Mouse (Mus musculus) lung, embryonic 14.5 days (tissue): ENCODE measurements around the gene Fbxw8. TPM values are rescaled to one million over a fixed set of nuclear protein-coding genes. Genes with fewer than 3 reads are reported as not detected.
A peak's percentile ranks its signal among the peaks of the same experiment; 100 is the strongest.

ENCODE experiments used
- ATAC-seq: fragments of 200-750 bp; cut with Nextera tagmentation; 2 replicates; pipeline ENCODE4 v1.8.0; 2017; ENCODE audit warnings: mild to moderate bottlenecking, moderate TSS enrichment, moderate library complexity; ENCODE audit not compliant: insufficient read depth
- DNase-seq: peaks from one replicate; pipeline ENCODE4 v3.0.0-alpha.2; 2015
- H3K27ac ChIP-seq: fragments of 300-500 bp; sonication (generic); 2 replicates; pipeline ENCODE4 v1.5.1; 2014; ENCODE audit warnings: low read depth, mild to moderate bottlenecking, moderate library complexity
- H3K27me3 ChIP-seq: fragments of 300-500 bp; sonication (generic); 2 replicates; pipeline ENCODE4 v1.6.1; 2014; ENCODE audit warnings: low read length, control low read depth; ENCODE audit not compliant: insufficient read depth
- H3K36me3 ChIP-seq: fragments of 300-500 bp; sonication (generic); 2 replicates; pipeline ENCODE4 v1.6.1; 2014; ENCODE audit warnings: control low read depth; ENCODE audit not compliant: insufficient read depth
- H3K4me1 ChIP-seq: fragments of 300-500 bp; sonication (generic); 2 replicates; pipeline ENCODE4 v1.6.1; 2014; ENCODE audit warnings: antibody characterized with exemption, control low read depth; ENCODE audit not compliant: insufficient read depth
- H3K4me2 ChIP-seq: fragments of 300-500 bp; sonication (generic); 2 replicates; pipeline ENCODE4 v1.6.1; 2014; ENCODE audit warnings: mild to moderate bottlenecking
- H3K4me3 ChIP-seq: fragments of 300-500 bp; sonication (generic); 2 replicates; pipeline ENCODE4 v1.5.1; 2014; ENCODE audit warnings: low read depth, low read length
- H3K9ac ChIP-seq: fragments of 300-500 bp; sonication (generic); 2 replicates; pipeline ENCODE4 v1.6.1; 2014
- H3K9me3 ChIP-seq: fragments of 300-500 bp; sonication (generic); 2 replicates; pipeline ENCODE4 v1.6.1; 2016; ENCODE audit warnings: low read depth, low read length, control low read depth
- CTCF ChIP-seq: IDR thresholded peaks from 2 replicates; pipeline ENCODE4 v1.5.1; 2016; ENCODE audit warnings: antibody characterized with exemption, low read depth
- WGBS: fragments of 180-500 bp; shearing (Covaris S2); extraction: QIAGEN DNeasy Blood & Tissue Kit; methylation state at CpG from one replicate; pipeline ENCODE4 v1.1.7; 2014; 5-methylcytosine and 5-hydroxymethylcytosine counted together
- polyA plus RNA-seq: library from polyadenylated mRNA; unstranded; fragments of >200 nt; fragmentation: Nextera tagmentation; extraction: Ambion mirVana; gene quantifications from 2 replicates; pipeline ENCODE4 v1.2.1, GENCODE M21; 2014

Fbxw8 gene
- polyA plus RNA-seq, 1 experiment from 2014 or later = 31.3 TPM

- Histone ChIP-seq H3K4me2 (no peak overlapping the region), H3K9me3 (no peaks in the 10 kb centered on the region), H3K4me3 (no peak overlapping the region), H3K4me1 (no peaks in the 10 kb centered on the region), H3K27ac (no peak overlapping the region), H3K9ac (no peak overlapping the region), H3K36me3 (no peaks in the 10 kb centered on the region), H3K27me3 (no peaks in the 10 kb centered on the region)
- ATAC-seq (no peak), DNase-seq (no peak)
- 81% methylated on average over 6 of the region's 6 CpGs for WGBS
- no peak for TF ChIP-seq CTCF
Observed at GRCm38 (mm10) chr5:118044907-118045306, 110.4 kb downstream of the Fbxw8 start.

DNA sequence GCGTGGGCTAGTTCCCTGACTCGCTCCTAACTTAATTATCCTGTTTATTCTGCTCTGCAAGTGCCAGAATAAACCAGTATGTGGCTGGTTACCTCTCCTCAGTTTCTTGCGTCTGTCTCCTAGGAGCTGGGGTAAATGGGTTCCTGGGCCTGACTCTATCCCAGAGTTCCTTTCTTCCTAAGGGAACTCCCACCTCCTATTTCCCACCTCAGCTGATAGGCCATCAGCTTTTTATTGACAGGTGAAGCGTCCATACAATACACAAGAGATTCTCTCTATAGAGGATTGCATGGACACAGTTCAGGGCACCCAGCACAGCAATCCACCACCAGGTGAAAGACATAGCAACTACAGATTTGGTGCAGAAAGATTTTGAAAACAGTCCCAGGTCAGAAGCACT lies 111.5 kb downstream of the Fbxw8 start:
- no peak overlapping the region for H3K4me2 ChIP-seq
- H3K36me3 ChIP-seq = no peaks in the 10 kb centered on the region
- H3K27me3 ChIP-seq = no peaks in the 10 kb centered on the region
- no peak overlapping the region for H3K4me3 ChIP-seq
- no peak overlapping the region for H3K9ac ChIP-seq
- no peaks in the 10 kb centered on the region for H3K9me3 ChIP-seq
- no peak for DNase-seq
- no peak overlapping the region for H3K27ac ChIP-seq
- ATAC-seq = no peak
- no peaks in the 10 kb centered on the region for H3K4me1 ChIP-seq
- 77% methylated on average over 4 of the region's 4 CpGs for WGBS
- no peak for TF ChIP-seq CTCF

GRCm38 (mm10) chr5:118042599-118042998 lies 112.7 kb downstream of the Fbxw8 start:
- no peaks in the 10 kb centered on the region for H3K36me3 ChIP-seq
- H3K27ac ChIP-seq = no peak overlapping the region
- no peak overlapping the region for H3K4me2 ChIP-seq
- WGBS = 71% methylated on average over 6 of the region's 6 CpGs
- H3K4me3 ChIP-seq = no peak overlapping the region
- DNase-seq = peak; percentile 61
- no peak for TF ChIP-seq CTCF
- H3K27me3 ChIP-seq = no peaks in the 10 kb centered on the region
- H3K4me1 ChIP-seq = no peaks in the 10 kb centered on the region
- no peak for ATAC-seq
- no peak overlapping the region for H3K9ac ChIP-seq
- no peaks in the 10 kb centered on the region for H3K9me3 ChIP-seq

- H3K9me3 ChIP-seq = no peaks in the 10 kb centered on the region
- DNase-seq (no peak), ATAC-seq (no peak)
- H3K27me3 ChIP-seq = no peaks in the 10 kb centered on the region
- H3K9ac ChIP-seq = no peak overlapping the region
- H3K4me1 ChIP-seq = no peaks in the 10 kb centered on the region
- no peak overlapping the region for H3K4me3 ChIP-seq
- no peaks in the 10 kb centered on the region for H3K36me3 ChIP-seq
- WGBS = 29% methylated on average over 12 of the region's 12 CpGs
- H3K4me2 ChIP-seq = no peak overlapping the region
- TF ChIP-seq CTCF = no peak
- no peak overlapping the region for H3K27ac ChIP-seq
Observed at GRCm38 (mm10) chr5:118039241-118039668, 116.0 kb downstream of the Fbxw8 start.

DNA sequence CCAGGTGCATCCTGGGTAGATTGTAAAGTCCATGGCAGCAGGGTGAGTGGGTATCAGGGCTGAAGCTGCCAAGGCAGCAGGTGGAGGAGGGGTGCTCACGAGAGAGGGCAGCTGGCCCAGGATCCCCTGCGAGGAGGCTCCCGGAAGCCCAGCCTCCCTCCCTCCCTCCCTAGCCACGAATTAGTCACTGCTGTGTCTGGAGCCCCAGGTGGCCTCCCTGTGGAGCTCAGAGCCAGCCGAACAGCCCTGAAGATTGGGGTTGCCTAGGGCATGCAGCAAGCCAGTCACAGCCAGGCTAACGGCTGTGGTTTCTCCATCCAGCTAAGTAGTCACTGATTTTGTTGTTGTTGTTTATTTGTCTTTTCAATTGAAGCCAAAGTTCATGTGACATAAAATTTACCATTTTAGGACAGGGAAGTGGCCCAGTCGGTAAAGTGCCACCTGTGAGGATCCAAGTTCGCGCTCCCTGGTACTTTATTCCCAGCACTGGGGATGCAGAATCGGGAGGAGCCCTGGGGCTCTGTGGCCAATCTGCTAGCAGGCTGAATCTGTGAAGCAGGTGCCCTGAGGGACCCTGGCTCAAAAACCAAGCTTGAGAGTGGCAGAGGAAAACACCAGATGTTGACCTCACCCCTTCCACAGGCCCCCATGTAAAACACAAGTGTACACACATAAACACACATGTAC lies 117.3 kb downstream of the Fbxw8 start:
- ATAC-seq (peak; percentile 64; the same call in 1 of the 2 replicates), DNase-seq (peak; percentile 47)
- no peak overlapping the region for H3K4me3 ChIP-seq
- H3K36me3 ChIP-seq = no peaks in the 10 kb centered on the region
- H3K4me1 ChIP-seq = no peaks in the 10 kb centered on the region
- no peak overlapping the region for H3K27ac ChIP-seq
- WGBS = 10% methylated on average over 10 of the region's 10 CpGs
- H3K27me3 ChIP-seq = no peaks in the 10 kb centered on the region
- TF ChIP-seq CTCF = no peak
- no peaks in the 10 kb centered on the region for H3K9me3 ChIP-seq
- H3K4me2 ChIP-seq = peak overlapping the region; percentile 43; the same call in 1 of the 2 replicates
- no peak overlapping the region for H3K9ac ChIP-seq

GRCm38 (mm10) chr5:118036888-118037797 lies 118.1 kb downstream of the Fbxw8 start:
- H3K4me1 ChIP-seq = no peaks in the 10 kb centered on the region
- 26% methylated on average over 25 of the region's 25 CpGs for WGBS
- ATAC-seq = peak; percentile 68
- no peaks in the 10 kb centered on the region for H3K27me3 ChIP-seq
- no peak for DNase-seq
- no peak overlapping the region for H3K27ac ChIP-seq
- no peaks in the 10 kb centered on the region for H3K36me3 ChIP-seq
- H3K9me3 ChIP-seq = no peaks in the 10 kb centered on the region
- H3K4me3 ChIP-seq = no peak overlapping the region
- no peak overlapping the region for H3K9ac ChIP-seq
- peak overlapping the region; percentile 43; the same call in 1 of the 2 replicates for H3K4me2 ChIP-seq
- no peak for TF ChIP-seq CTCF

- H3K4me2 ChIP-seq = no peak overlapping the region
- H3K4me3 ChIP-seq = no peak overlapping the region
- TF ChIP-seq CTCF = no peak
- no peaks in the 10 kb centered on the region for H3K36me3 ChIP-seq
- WGBS = 50% methylated on average over 3 of the region's 3 CpGs
- DNase-seq = no peak
- ATAC-seq = no peak
- H3K27me3 ChIP-seq = no peaks in the 10 kb centered on the region
- no peaks in the 10 kb centered on the region for H3K9me3 ChIP-seq
- H3K4me1 ChIP-seq = no peaks in the 10 kb centered on the region
- H3K9ac ChIP-seq = no peak overlapping the region
- H3K27ac ChIP-seq = no peak overlapping the region
Observed at GRCm38 (mm10) chr5:118035786-118036185, 119.5 kb downstream of the Fbxw8 start.
